Mouse (Mus musculus) midbrain, embryonic 14.5 days (tissue): ENCODE data around the gene Ptgis. TPM values are rescaled to one million over a fixed set of nuclear protein-coding genes. Genes with fewer than 3 reads are reported as not detected.
"Not testable (repeated sequence)": the region's sequence is repeated elsewhere in the genome, so short reads cannot be mapped to it uniquely, and the experiment has no call there.

Experiments
- ATAC-seq: fragments of 200-750 bp; cut with Nextera tagmentation; 2 replicates; pipeline ENCODE4 v1.8.0; 2017; ENCODE audit warnings: moderate number of reproducible peaks, moderate library complexity; ENCODE audit not compliant: low FRiP score, low TSS enrichment
- DNase-seq: peaks from one replicate; pipeline ENCODE4 v3.0.0-alpha.2; 2015
- H3K27ac ChIP-seq: fragments of 300-500 bp; sonication (generic); replicated peaks from 2 replicates; pipeline ENCODE4 v1.5.1; 2014; ENCODE audit warnings: mild to moderate bottlenecking, low read depth, low read length, moderate library complexity
- H3K27me3 ChIP-seq: fragments of 300-500 bp; sonication (generic); 2 replicates; pipeline ENCODE4 v1.6.1; 2014; ENCODE audit warnings: low read length, control low read depth, mixed read lengths; ENCODE audit not compliant: control insufficient read depth, insufficient read depth
- H3K36me3 ChIP-seq: fragments of 300-500 bp; sonication (generic); 2 replicates; pipeline ENCODE4 v1.6.1; 2014; ENCODE audit warnings: low read length, control low read depth; ENCODE audit not compliant: control insufficient read depth, insufficient read depth
- H3K4me1 ChIP-seq: fragments of 300-500 bp; sonication (generic); 2 replicates; pipeline ENCODE4 v1.6.1; 2014; ENCODE audit warnings: mild to moderate bottlenecking, antibody characterized with exemption, low read length, control low read depth; ENCODE audit not compliant: control insufficient read depth, insufficient read depth
- H3K4me2 ChIP-seq: fragments of 300-500 bp; sonication (generic); 2 replicates; pipeline ENCODE4 v1.6.1; 2014; ENCODE audit warnings: mild to moderate bottlenecking, low read length, moderate library complexity
- H3K4me3 ChIP-seq: fragments of 300-500 bp; sonication (generic); replicated peaks from 2 replicates; pipeline ENCODE4 v1.5.1; 2014; ENCODE audit warnings: low read depth, low read length
- H3K9ac ChIP-seq: fragments of 300-500 bp; sonication (generic); replicated peaks from 2 replicates; pipeline ENCODE4 v1.6.1; 2014; ENCODE audit warnings: mild to moderate bottlenecking, low read length, moderate library complexity
- H3K9me3 ChIP-seq: fragments of 300-500 bp; sonication (generic); 2 replicates; pipeline ENCODE4 v1.6.1; 2016; ENCODE audit warnings: low read length, control low read depth, mixed read lengths; ENCODE audit not compliant: control insufficient read depth
- WGBS: fragments of 180-500 bp; shearing (Covaris S2); extraction: QIAGEN DNeasy Blood & Tissue Kit; methylation state at CpG from one replicate; pipeline ENCODE4 v1.1.7; 2014; 5-methylcytosine and 5-hydroxymethylcytosine counted together
- polyA plus RNA-seq: library from polyadenylated mRNA; unstranded; fragments of >200 nt; fragmentation: Nextera tagmentation; extraction: Ambion mirVana; gene quantifications from 2 replicates; pipeline ENCODE4 v1.2.1, GENCODE M21; 2014

Ptgis gene
- polyA plus RNA-seq, 1 experiment from 2014 or later, result 5.3 TPM

DNA sequence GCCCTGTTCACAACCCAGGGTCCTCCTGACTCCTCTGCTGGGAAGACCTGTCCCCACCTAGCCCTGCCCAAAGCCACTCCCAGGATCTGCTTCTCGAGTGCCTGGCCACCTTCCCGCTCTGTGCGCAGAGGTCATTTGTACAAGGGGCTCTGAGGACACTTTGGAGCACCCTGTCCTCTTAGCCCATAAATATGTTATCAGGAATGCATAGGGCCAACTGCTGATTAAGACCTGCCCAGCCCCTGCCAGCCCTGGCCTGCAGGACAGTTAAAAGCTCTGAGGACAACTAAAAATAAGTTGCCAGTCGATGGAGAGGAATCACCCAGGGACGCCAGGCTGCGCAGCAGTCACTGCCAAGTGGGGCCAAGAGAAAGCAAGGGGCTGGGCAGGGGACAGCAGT, 27.9 kb downstream of the Ptgis start:
- no peak overlapping the region for H3K27ac ChIP-seq
- H3K4me1 ChIP-seq, result no peaks in the 10 kb centered on the region
- no peak for ATAC-seq
- H3K27me3 ChIP-seq, result no peaks in the 10 kb centered on the region
- H3K36me3 ChIP-seq, result no peaks in the 10 kb centered on the region
- no peak overlapping the region for H3K4me3 ChIP-seq
- H3K4me2 ChIP-seq, result no peak overlapping the region
- 94% methylated on average over 6 of the region's 6 CpGs for WGBS
- no peaks in the 10 kb centered on the region for H3K9me3 ChIP-seq
- DNase-seq, result no peak
- no peak overlapping the region for H3K9ac ChIP-seq

DNA sequence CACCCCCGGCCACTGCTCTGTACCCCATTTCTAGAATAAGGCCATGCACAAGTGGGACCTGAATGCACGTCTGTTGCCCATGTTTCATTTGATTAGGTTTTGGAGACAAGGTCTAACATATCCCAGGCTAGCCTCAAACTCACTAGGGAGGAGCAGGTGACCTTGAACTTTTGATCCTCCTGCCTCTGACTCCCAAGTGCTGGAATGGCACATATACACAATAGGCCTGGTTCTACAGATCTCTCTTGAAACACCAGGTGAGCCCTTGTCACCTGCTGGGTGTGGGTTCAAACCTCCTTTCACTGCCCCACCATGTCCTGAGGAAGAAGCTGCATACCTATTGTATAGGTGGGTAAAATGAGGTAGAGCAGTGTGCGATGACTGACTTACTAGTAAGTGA, 28.3 kb downstream of the Ptgis start:
- Histone ChIP-seq H3K4me2 (no peak overlapping the region), H3K4me1 (no peaks in the 10 kb centered on the region), H3K9me3 (no peaks in the 10 kb centered on the region), H3K36me3 (no peaks in the 10 kb centered on the region), H3K27me3 (no peaks in the 10 kb centered on the region), H3K4me3 (no peak overlapping the region), H3K9ac (no peak overlapping the region), H3K27ac (no peak overlapping the region)
- no peak for DNase-seq
- ATAC-seq, result no peak
- 91% methylated on average over 3 of the region's 3 CpGs for WGBS

DNA sequence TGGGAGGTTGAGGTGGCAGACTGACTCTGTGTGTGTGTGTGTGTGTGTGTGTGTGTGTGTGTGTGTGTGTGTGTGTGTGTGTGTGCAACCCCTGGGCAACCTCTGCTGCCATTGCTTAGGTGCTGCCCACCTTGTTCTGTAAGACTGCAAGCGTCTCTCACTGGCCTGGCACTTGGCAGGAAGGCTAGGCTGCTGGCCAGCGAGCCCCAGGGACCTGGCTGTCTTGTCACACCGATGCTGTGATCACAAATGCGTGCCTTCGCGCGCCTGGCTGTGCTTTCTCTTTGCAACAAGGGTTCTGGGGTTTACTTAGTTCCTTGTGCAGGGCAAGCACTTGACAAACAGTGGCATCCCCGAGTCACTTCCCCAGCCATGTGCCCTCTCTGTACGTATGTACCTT, 30.5 kb downstream of the Ptgis start:
- Histone ChIP-seq H3K4me3 (no peak overlapping the region), H3K36me3 (no peaks in the 10 kb centered on the region), H3K4me2 (no peak overlapping the region), H3K27ac (no peak overlapping the region), H3K27me3 (no peaks in the 10 kb centered on the region), H3K9me3 (no peaks in the 10 kb centered on the region), H3K4me1 (no peaks in the 10 kb centered on the region), H3K9ac (no peak overlapping the region)
- DNase-seq, result no peak
- WGBS, result 72% methylated on average over 9 of the region's 9 CpGs
- no peak for ATAC-seq

DNA sequence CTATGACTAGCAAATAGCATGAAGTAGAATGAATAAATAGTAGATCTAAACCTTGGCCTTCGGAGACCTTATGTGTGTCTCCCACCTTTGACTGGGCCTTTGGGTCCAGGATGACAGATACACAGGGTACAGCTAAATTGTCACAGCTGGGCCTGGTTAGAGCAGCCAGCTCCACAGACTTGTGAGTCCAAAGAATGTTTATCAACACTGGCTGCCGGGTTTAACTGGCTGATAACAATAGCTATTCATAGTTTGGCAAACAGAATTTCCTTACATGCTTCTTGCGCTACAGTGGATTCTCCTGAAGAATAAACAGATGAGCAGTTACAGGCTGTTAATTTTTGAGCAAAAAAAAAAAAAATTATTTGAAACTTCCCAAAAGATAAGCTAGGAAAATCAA, 31.4 kb downstream of the Ptgis start:
- ATAC-seq (no peak), DNase-seq (no peak)
- 86% methylated on average over 3 of the region's 3 CpGs for WGBS
- no peak overlapping the region for H3K27ac ChIP-seq
- H3K27me3 ChIP-seq, result no peaks in the 10 kb centered on the region
- no peaks in the 10 kb centered on the region for H3K9me3 ChIP-seq
- no peak overlapping the region for H3K4me3 ChIP-seq
- H3K4me1 ChIP-seq, result no peaks in the 10 kb centered on the region
- no peaks in the 10 kb centered on the region for H3K36me3 ChIP-seq
- no peak overlapping the region for H3K4me2 ChIP-seq
- H3K9ac ChIP-seq, result no peak overlapping the region

DNA sequence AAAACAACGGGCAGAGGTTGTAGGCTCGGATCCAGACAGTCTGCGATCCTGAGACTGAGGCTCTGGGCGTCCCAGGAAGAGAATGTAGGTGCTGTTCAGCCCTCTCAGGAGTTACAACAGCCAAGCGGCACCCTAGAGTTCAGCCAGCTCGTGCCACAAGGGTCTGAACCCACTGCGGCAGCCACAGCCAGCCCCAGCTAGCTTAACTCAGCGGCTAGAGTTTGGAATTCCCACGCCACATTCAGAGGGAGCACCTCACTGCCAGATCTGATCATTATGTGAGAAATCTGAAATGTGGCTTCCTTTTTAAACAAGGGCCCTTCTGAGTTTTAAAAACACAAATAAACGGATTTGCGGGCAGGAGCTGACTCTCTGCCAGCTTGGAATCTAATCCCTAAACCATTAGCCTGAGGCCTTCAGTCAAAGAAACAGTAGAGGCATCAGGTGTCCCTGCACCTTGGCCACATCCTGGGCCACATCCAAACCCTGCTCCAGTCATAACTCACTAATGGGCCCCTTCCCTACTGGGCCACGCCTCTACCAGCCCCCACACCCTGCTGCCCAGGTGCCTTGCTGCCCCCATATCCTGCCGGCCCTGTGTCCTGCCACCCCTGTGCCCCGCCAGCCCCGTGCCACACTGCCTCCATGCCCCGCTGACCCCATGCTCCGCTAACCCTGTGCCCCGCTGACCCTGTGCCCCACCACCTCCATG, 34.3 kb downstream of the Ptgis start:
- DNase-seq (no peak), ATAC-seq (no peak)
- no peak overlapping the region for H3K9ac ChIP-seq
- H3K4me1 ChIP-seq, result peaks cover 19% of the 10 kb centered on the region
- H3K9me3 ChIP-seq, result no peaks in the 10 kb centered on the region
- no peak overlapping the region for H3K4me2 ChIP-seq
- no peaks in the 10 kb centered on the region for H3K36me3 ChIP-seq
- H3K4me3 ChIP-seq, result no peak overlapping the region
- WGBS, result 91% methylated on average over 18 of the region's 18 CpGs
- H3K27ac ChIP-seq, result no peak overlapping the region
- no peaks in the 10 kb centered on the region for H3K27me3 ChIP-seq

DNA sequence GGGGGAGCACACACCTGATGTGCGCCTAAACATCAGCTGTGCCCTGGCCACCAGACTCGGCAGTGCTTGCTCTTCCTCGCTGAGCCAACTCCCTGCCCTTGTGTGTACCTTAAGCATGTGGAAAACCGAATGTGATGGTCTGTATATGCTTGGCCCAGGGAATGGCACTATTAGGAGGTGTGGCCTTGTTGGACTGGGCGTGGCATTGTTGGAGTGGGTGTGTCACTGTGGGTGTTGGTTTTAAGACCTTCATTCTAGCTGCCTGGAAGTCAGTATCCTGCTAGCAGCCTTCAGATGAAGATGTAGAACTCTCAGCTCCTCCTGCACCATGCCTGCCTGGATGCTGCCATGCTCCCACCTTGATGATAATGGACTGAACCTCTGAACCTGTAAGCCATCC, 35.7 kb downstream of the Ptgis start:
- not testable (repeated sequence) for H3K27me3 ChIP-seq, H3K36me3 ChIP-seq, H3K4me2 ChIP-seq, H3K27ac ChIP-seq, H3K9ac ChIP-seq, DNase-seq, H3K9me3 ChIP-seq, ATAC-seq, H3K4me3 ChIP-seq
- 87% methylated on average over 5 of the region's 5 CpGs for WGBS
- peaks cover 21% of the 10 kb centered on the region for H3K4me1 ChIP-seq

DNA sequence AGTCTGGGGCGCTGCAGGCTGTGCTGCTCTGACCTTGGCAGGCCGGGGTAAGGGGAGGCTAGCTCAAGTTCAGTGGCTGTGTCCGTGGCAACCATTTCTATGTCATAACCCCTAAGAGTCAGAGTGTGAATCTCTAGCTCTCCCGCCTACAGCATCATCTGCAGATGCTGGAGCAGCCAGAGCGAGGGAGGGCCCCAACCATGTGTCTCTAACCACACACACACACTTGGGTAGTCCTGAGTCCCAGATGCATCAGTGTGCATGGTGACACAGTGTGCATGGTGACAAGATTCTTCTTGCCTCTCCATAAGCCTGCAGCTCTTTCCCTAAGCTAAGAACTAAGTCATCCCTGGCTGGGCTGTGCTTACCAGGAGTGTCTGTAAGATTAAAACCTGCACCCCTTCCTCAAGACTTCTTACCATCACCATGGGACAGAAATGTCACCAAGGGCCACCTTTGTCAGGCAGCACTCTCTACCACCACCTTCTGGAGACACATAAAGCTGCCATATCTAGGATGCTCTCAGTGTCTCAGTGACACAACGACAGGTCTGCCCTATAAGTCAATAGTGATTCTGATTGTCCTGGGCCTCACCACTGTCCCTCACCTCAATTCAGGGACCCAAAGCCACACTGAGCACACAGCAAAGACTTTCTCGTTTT, 36.8 kb downstream of the Ptgis start:
- Histone ChIP-seq H3K9me3 (no peaks in the 10 kb centered on the region), H3K4me2 (no peak overlapping the region), H3K9ac (no peak overlapping the region), H3K4me3 (no peak overlapping the region), H3K36me3 (no peaks in the 10 kb centered on the region), H3K27me3 (no peaks in the 10 kb centered on the region), H3K4me1 (peaks cover 23% of the 10 kb centered on the region), H3K27ac (no peak overlapping the region)
- DNase-seq, result peak; percentile 32
- WGBS, result 73% methylated on average over 7 of the region's 7 CpGs
- no peak for ATAC-seq

DNA sequence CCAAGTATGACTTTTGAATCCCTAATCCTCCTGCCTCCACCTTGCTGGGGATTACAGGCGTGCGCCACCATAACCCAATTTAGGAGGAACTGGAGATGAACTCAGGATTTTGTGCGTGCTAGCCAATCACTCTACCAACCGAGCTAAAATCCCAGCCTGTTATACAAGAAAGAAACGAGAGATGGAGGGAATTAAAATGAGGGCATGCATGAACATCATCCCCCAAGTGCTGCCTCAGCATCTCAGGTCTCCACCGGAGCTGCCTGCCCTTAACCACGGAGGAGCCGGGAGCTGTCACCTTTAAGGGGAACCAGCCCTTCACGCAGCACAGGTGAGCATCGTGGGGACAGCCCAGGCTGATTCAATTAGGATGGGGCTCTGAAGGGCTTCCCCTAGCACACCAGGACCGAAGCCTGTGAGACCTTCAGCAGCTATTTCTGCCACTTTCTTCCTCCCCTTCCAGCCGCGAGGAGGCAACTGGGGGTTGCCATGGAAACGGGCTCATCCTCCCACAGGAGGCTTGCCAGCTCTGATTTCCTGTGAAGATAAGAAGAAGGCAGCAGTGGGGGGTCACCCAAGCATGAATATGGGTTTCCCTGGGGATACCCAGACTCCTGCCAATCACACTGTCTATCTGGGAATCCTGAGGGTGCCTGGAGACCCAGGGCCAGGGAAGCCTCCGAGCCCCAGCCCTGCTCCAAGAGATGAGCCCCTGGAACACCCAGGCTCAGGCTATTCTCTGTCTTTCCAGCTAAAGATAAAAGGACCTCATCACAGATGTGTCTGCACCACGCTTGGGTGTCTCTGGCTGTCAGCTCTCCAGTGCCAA, 38.7 kb downstream of the Ptgis start:
- peak; percentile 93 for DNase-seq
- H3K4me3 ChIP-seq, result no peak overlapping the region

More for the DNA sequence above, 38.7 kb downstream of the Ptgis start:
- Histone ChIP-seq H3K27ac (peak overlapping the region; percentile 87), H3K9ac (peak overlapping the region; percentile 30; the same call in 1 of the 2 replicates), H3K27me3 (no peaks in the 10 kb centered on the region), H3K36me3 (no peaks in the 10 kb centered on the region), H3K9me3 (no peaks in the 10 kb centered on the region), H3K4me2 (peak overlapping the region; percentile 39), H3K4me1 (peaks cover 23% of the 10 kb centered on the region)
- ATAC-seq, result peak; percentile 62
- 12% methylated on average over 16 of the region's 16 CpGs for WGBS
